Mouse (Mus musculus): ENCODE data around the gene Map4k3.

Gene Map4k3

GRCm38 (mm10) chr17:80683821-80684576 is 44.3 kb downstream of the Map4k3 start:
- no peak for DNase-seq (ENCODE audit: low spot score)

DNA sequence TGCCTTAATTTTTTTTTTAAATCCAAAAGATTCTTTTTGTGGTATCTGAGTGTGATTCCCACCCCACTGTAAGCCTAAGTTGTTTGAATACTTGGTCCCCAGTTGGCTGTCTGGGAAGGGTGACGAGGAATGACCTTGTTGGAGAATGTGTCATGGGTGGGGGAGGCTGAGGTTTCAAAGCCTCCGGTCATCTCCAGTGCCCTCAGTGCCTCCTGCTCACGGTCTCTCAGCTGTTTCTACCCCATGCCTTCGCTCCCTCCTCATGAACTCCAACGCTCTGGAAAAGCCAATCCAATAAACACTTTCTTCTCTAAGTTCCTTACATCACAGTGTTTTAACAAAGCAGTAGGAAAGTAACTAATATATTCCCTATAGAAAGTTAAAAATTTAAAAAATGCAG is 45.2 kb downstream of the Map4k3 start:
- no peak for DNase-seq (ENCODE audit: low spot score)

- no peak for DNase-seq (ENCODE audit: low spot score)
These were observed 50.1 kb downstream of the Map4k3 start for GRCm38 (mm10) chr17:80678190-80678589.

GRCm38 (mm10) chr17:80676859-80677535 is 51.3 kb downstream of the Map4k3 start:
- no peak for DNase-seq (ENCODE audit: low spot score)

DNA sequence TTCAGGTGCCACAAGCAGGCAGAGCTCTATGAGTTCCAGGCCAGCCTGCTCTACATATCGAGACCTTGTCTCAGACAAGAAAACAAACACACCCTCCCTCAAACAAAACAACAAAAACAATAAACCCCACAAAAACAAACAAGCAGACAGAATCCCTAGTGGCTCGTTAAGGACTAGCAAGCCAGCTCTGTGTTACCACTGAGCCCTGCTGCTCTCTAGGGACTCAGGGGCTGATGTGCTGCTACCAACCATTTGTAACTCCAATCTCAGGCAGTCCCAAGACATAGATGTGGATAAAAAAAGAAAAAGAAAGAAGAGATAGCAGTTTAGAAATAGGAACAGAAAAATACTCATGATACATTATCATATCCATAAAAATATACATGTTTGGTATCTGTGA is 52.1 kb downstream of the Map4k3 start:
- no peak for DNase-seq (ENCODE audit: low spot score)

- DNase-seq (ENCODE audit: low spot score) = no peak
These were observed 57.9 kb downstream of the Map4k3 start for GRCm38 (mm10) chr17:80670395-80670794.

DNA sequence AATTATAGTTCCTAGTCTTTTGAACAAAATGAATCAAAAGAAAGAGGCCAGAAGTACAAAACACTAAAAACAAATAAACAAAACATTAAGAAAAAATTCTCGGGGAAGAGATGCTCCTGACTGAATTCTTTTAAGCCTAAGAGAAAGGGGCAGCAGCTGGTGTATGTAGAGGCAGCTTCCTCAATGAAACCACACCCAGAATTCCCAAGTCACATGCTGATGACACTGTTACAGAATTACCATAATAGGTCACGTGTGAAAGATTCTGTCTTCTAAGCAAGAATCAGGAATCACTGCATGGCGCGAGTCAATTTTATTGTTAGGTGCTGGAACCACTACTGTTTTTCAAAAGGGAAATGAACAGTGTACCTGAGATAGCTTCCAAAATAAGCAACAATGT is 64.7 kb downstream of the Map4k3 start:
- DNase-seq (ENCODE audit: low spot score) = no peak

DNA sequence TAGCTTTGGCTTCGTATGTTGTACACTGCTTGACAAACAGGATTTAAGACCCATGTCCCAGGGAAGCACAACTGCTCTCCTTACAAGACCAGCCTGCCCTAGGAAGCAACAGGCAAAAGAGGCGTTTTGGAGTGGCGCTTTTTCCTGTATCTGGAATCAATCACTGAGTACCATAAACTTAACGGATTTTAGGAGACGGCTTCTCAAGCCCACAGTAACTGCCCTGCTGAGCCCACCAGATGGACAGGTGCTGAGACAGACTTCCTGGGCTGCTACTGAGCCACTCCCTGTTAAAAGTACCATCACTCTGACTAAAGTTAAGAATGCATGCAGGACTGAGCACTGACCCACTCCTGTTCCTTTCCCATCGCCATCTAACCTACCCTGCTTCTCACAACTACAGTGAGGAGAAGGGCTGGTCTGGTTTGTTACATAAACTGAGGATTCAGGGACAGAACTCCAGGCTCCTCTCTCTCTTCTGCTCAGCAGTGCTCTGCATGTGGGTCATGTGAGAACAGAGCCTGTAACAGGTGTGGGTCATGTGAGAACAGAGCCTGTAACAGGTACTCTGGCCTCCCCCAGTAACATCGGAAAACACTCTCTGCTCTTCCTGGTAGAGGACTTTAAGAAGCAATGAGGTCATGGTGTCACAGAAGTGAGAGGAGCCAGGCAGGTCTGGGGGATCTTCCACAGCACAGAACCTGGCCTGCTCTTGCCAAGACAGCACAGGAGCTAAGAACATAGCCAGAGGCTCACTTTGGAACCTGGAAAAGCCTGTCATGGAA is 65.3 kb downstream of the Map4k3 start:
- DNase-seq (ENCODE audit: low spot score) = no peak

GRCm38 (mm10) chr17:80661896-80662295 is 66.4 kb downstream of the Map4k3 start:
- DNase-seq (ENCODE audit: low spot score) = no peak

- DNase-seq (ENCODE audit: low spot score) = no peak
These were observed 67.4 kb downstream of the Map4k3 start for GRCm38 (mm10) chr17:80660707-80661380.

DNA sequence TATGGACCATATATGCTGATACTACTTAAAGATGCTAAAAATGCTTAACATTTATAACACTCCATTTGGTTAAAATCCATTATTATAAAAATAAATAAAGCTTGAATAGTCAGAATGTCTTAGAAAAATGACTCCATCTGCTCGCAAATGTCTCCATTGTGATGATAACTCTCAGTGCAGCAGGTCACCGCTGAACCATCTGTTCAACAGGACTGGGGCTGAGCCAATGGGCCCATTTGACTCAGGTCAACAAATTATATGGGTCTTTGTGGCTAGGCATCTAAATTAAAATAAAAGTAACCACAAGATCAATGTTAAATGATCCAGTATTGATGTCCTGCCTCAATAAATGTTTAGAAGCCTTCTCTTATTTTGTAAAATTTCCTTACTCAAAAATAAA is 68.1 kb downstream of the Map4k3 start:
- DNase-seq (ENCODE audit: low spot score) = no peak

GRCm38 (mm10) chr17:80659821-80660220 is 68.5 kb downstream of the Map4k3 start:
- DNase-seq (ENCODE audit: low spot score) = no peak

DNA sequence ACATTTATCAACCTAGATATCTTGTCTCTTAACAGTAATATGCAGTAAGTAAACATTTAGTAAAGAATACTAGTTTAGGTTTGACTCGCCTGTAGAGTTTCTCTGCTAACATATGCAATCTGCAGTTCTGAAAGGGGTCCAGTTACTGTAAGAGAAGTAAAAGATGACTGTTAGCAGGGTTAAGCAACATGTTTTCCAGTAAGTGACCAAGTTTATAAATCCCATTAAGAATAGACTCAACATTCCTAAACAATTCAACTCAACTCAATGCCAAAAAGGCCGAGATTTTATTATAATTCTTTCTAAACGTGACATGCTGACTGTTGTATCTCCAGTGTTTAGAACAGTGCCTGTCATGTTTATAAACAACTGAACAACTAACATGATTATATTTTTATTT is 74.0 kb downstream of the Map4k3 start:
- no peak for DNase-seq (ENCODE audit: low spot score)

DNA sequence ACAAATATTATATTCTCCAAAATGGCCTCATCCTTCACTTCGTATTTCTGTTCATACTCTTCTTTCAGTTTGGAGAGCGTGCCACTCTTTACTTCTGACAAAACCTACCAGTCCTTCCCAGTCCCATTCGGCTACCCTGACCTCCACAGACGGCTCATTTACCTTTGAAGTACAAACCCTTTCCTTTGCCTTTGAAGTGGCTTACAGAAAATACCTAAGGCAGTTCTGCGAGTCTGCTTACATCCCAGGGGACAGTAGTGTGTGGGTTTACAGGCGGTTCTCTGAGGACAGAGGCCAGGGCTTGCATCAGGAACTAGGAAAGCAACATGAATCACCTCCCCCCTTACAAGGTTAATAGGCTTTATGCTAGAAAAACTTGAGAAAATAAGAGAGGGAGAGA is 75.5 kb downstream of the Map4k3 start:
- DNase-seq (ENCODE audit: low spot score) = no peak

DNA sequence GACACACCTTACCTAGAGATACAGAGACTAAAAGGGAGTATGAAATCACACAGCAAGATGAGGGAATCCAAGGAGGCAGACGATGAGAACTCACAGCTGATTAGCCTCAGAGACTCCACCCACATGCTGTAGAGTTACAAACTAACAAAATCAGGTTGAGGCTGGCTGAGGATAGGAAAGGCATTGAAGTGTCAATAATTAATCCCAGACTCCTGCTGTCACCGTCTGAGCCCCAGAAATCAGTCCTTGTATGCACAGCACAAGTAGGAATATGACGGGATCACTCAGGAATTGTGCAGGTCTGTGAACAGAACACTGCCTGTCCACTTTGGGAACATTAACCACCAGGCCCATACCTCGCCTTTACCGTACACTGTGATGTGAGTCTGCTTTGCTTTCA is 81.4 kb downstream of the Map4k3 start:
- no peak for DNase-seq (ENCODE audit: low spot score)

DNA sequence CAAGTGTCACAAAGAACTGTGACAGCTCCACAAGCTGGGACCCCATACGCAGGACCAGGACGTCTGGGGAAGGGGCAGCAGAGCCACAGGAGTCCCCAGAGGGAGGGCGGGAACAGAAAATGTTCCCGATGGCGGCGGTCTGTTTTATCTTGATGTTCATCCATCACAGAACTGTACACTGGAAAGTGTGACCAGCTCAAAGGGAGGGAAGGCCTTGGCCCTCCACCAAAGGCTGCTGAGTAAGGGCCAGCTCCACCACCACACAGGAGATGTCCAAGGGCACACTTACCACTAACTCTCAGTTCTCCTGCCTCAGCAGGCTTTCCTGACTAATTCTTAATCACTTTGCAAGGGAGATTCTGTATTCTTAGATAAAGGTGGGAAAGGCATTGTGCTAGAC is 82.2 kb downstream of the Map4k3 start:
- DNase-seq (ENCODE audit: low spot score) = no peak

DNA sequence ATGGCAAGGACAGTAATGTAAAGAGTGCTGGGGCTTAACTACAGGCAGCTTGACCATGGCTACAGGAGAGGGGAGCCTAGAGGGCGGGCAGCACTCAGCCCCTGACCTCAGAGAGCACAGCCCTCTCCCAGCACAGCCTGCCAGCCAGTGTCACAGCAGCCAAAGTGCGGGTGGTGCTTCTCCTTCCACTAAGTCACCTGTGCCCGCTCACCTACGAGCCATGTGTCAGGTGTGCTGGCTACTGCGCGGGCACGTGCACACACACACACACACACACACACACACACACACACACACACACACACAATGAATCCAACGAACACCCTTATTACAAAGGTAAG is 82.6 kb downstream of the Map4k3 start:
- no peak for DNase-seq (ENCODE audit: low spot score)

DNA sequence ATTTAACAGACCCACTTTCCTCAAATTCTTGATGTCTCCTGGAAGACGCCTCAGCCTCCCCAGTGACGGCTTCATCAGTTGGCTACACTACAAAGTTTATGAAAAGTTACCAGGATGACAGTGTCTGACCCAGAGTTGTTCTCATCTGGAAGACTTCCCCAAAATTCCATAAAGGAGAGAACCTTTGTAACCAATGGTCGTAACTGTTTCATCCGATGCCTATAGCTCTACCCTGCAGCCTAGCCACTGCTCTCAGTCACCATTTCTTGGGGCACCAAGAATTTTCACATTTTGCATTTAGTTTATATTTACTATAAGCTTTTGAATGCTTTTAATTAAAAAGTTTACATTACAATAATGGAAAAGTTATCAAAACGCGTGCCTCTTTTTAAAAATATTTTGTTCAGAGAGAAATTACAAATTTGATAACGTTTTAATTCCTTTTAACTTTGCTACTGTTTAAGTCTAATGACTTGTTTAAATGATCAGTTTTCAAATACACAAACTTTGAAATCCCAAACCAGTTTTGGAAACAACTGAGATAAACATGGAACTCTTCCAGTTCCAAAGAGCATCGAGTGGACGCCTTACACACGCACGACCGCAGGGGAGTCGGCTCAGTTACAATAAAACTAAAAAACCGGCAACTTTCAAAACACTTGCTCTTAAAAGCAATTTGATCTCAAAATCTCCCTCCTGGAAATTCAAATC is 83.1 kb downstream of the Map4k3 start:
- no peak for DNase-seq (ENCODE audit: low spot score)

DNA sequence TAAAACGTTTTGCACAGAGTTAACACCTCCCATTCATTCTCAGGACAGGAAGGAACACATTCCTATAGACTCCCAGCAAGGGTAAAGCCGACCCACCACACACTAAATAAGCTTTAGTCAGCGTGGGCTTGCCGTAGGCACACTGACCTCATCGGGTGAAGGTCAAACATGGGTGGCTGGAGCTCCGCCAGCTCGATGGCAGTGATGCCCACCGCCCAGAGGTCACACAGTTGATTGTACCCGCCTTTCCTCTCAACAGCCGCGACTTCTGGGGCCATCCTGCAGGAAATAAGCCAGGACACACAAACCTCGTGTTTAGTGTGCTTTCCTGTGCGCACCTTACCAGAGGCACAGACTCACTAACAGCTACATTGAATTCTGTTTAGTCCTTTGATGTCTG is 83.7 kb downstream of the Map4k3 start:
- no peak for DNase-seq (ENCODE audit: low spot score)

GRCm38 (mm10) chr17:80638121-80638520 is 90.2 kb downstream of the Map4k3 start:
- DNase-seq (ENCODE audit: low spot score) = no peak

DNA sequence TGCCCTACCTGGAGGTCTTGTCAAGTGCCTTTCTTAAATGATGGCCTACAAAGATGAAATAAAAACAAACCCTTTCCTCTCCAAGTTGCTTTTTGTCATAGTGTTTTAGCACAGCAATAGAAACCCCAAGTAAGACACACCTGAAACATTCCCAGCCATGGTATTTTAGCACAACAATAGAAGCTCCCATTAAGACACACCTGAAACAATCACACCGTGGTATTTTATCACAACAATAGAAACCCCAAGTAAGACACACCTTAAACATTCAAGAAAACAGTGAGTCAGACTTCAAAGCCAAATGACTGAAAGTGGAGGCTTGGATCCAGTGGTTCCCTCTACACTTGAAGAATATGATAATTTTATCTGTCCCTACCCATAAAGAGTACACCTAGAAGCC is 92.5 kb downstream of the Map4k3 start:
- DNase-seq (ENCODE audit: low spot score) = no peak

- DNase-seq (ENCODE audit: low spot score) = no peak
These were observed 95.4 kb downstream of the Map4k3 start for GRCm38 (mm10) chr17:80632846-80633245.
